Mouse (Mus musculus) adrenal gland, adult 8-10 months (tissue): ENCODE data around the gene C1s1. TPM values are rescaled to one million over a fixed set of nuclear protein-coding genes. Genes with fewer than 3 reads are reported as not detected.
"Not testable (repeated sequence)": the region's sequence is repeated elsewhere in the genome, so short reads cannot be mapped to it uniquely, and the experiment has no call there.

ENCODE experiments used
- DNase-seq: peaks from one replicate; pipeline ENCODE4 v3.0.0; 2022
- total RNA-seq, 4 experiments: library from RNA; stranded (reverse); gene quantifications; 2 replicates each; pipeline ENCODE4 v1.2.4; 2022

C1s1 gene
- total RNA-seq = 100 to 1,000 TPM in 1 of 4 experiments, 10 to 100 TPM in 3; 46.9 to 107 (median 72.7) TPM

DNA sequence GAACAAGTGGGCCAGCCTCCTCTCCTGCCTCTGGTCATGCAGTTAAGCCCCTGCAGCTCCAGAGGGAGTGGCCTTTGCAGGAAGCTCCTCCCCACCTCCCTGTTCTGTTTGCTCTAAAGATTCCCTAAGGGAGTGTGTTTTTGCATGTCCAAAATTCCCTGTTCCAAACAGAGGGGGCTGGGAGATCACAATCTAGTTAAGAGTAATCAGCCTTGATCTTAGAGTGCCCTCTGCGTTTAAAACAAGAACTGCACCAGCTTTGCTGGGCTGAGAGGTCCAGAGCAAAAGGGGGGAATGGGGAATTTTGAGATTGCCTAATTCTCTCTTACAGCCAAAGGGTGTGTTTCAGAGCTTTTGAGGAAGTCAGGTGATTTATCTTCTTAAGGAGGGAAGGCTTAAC, at the start of gene C1s1:
Gene C1s1 (minus strand): TSS at position 76 of the 400 bp plus-strand sequence.
- DNase-seq = peak; percentile 24

- peak; percentile 39 for DNase-seq
Measured at GRCm38 (mm10) chr6:124588771-124589170, 46.6 kb upstream of the C1s1 start.

DNA sequence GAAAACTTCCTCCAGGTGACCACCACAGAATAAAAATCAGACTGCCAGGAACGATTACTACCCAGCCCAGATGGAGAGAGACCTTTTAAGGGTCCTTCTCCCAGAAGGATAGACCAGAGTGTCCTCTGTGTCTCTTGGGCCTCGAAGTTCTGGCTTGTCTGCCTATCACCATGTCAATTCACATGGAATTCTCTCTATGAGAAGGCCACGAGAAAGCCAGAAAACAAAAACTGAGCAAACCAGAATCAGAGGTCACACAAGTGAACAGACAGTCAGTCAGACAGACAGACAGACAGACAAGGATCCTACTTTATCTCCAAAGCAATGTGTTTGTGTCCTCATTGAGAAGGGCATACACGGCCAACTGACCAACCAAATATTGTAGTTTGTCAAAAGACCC, 44.1 kb upstream of the C1s1 start:
- DNase-seq = no peak

GRCm38 (mm10) chr6:124585761-124586160, 43.6 kb upstream of the C1s1 start:
- DNase-seq = peak; percentile 91

GRCm38 (mm10) chr6:124584935-124585334, 42.8 kb upstream of the C1s1 start:
- peak; percentile 41 for DNase-seq

- DNase-seq = peak; percentile 26
Measured at GRCm38 (mm10) chr6:124582231-124582630, 40.1 kb upstream of the C1s1 start.

GRCm38 (mm10) chr6:124580155-124580554, 38.0 kb upstream of the C1s1 start:
- peak; percentile 53 for DNase-seq

- DNase-seq = not testable (repeated sequence)
Measured at GRCm38 (mm10) chr6:124575155-124575678, 33.1 kb upstream of the C1s1 start.

DNA sequence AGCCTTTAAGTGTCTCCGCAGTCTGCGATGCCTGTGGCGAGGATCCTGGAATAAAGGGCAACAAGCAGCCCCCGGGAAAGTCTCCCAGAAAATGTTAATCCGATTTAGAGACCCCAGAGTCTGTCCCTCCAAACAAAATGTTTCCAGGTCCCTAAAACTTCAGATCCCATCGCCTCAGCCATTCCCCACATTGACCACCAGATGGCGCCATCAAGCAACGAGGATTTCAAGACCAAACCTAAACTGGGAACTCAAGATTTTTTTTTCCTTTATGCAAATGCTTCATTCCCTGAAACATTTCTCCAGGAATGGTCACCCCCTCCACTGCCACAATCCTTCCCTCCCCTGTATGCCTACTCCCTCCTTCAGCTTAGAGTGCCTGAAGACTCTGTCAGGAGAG, 27.9 kb upstream of the C1s1 start, which contains the start of gene C1rb:
Gene C1rb (plus strand): TSS at position 269 of the 400 bp plus-strand sequence.
- peak; percentile 49 for DNase-seq

GRCm38 (mm10) chr6:124561611-124562010, 19.5 kb upstream of the C1s1 start:
- not testable (repeated sequence) for DNase-seq

GRCm38 (mm10) chr6:124561156-124561555, 19.0 kb upstream of the C1s1 start:
- DNase-seq = not testable (repeated sequence)

DNA sequence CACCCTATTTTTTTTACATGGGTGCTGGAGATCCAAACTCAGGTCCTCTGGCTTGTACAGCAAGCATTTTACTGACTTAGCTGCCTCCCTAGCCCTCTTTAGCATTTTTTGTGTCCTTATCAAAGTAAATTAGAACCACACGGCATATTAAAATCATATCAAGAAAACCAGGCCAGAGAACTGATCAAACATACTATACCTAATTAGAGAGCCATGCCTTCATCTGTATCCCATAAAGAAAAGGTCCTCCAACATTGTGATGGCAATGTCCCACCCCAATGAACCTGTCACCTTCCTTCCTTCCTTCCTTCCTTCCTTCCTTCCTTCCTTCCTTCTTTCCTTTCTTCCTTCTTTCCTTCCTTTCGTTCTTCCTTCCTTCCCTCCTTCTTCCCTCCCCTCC, 13.8 kb upstream of the C1s1 start:
- not testable (repeated sequence) for DNase-seq

DNA sequence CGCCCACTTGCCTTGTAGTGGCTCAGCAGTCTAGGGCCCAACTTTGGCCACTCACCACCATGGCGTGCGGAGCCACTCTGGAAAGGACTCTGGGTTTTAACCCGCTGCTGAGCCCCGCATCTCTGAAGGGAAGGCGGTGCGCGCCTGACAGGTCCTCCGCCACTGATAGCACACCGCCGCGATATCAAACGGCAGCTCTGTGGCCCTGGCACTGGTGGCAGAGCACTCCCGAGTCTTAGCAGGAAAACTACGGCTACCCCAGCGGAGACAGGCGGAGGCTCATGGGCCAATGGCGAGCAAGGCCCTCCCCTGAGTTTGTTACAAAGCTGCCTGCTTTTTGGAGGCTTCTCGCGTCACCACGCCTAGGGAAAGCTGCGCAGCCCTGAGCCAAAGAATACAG, 10.6 kb upstream of the C1s1 start:
- no peak for DNase-seq

DNA sequence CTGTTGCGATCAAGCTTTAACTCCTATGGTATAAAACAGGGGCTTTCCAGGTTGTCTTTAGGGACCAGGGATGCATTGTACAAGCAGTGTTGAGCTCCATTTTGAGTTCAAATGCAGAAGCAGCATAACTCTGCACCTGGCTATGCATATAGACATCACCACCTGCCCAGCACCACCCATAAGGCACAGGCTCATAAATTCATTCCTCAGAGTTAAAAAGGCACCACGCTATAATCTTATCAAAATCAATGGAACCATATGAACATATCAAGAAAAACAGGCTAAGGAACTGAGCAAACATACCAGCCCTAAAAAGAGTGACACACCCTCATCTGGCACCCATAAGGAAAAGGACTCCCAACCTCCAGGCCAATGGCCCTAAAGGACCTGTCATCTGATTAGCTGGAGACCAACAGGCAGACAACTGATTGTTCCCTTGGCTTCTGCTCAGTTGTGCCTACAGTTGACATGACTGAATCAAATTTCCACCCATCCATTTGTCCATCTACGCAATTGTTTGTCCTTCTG, 6.9 kb upstream of the C1s1 start:
- no peak for DNase-seq

- not testable (repeated sequence) for DNase-seq
Measured at GRCm38 (mm10) chr6:124547979-124548378, 5.8 kb upstream of the C1s1 start.

DNA sequence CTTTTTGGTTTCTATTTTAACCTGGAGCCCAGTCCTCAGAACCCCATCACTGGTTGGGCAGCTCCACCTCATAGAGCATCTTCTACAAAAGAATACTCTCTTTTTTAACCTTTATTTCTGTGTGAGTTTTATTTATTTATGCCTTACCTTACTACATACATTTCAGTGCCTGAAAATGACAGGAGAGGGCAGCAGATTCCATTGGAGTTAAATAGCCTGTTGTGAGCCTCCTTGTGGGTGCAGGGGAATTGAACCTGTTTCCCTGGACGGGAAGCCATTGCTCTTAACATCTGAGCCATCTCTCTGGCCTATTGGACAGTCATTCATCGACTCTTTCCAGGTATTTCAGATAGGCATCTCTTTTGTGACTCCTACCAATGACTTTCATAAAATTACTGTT, 3.3 kb upstream of the C1s1 start:
- no peak for DNase-seq

DNA sequence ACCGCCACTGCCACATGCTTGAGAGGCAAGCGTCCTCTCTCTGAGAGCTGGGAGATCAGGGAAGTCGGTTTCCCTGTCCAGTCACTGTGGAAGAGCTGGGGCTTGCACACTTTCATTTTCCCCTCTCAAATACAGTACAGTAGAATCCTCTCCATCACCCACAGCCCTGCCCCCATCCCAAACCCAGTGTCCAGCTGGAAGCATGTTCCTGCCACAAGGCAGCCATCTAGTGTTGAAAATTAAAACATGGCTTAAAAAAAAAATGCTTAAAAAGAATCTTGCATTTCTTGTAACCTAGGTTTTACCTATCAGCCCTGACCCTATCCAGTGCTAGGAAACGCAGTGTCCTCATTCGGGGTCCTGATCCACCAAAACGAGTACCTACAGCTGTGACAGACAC, 2.3 kb upstream of the C1s1 start:
- DNase-seq = no peak

DNA sequence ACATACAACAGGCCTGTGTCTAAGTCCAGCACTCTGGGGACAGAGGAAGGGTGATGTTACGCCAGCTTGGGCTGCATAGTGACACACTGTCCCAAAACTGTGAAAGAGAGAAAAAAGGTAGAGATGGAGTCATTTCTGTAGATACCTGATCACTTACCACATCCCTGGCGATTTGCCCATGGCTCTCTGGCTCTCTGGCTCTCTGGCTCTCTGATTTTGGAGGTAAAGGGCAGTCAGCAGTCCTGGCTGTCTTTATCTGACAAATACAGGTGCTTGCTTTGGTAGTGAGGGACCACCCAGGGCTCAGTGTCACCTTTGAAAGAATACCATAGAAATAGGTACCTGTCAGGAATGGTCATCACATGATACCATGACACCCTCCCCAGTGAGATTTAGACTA, 983 bp downstream of the C1s1 start:
- DNase-seq = not testable (repeated sequence)

- DNase-seq = not testable (repeated sequence)
Measured at GRCm38 (mm10) chr6:124536125-124536829, 5.9 kb downstream of the C1s1 start.

DNA sequence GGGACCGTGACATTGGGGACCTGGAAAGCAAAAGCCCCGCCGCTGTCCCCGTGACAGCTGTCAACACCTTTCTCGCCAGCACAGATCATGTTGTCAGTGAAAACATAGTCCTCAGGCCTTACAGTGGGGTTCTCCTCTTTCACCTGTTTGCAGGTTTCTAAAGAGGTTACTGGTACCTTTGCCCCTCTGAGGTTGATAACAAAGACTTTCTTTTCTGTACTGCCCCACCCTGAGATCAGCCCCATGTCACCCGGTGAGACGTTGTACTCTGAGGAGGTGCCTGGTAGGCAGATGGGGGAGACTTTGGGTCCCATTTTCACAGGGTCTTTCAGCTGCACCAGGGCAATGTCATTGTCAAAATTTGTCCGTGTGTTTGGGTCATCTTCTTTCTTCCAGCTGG, 11.1 kb downstream of the C1s1 start:
- no peak for DNase-seq

- no peak for DNase-seq
Measured at GRCm38 (mm10) chr6:124527881-124528280, 14.3 kb downstream of the C1s1 start.

DNA sequence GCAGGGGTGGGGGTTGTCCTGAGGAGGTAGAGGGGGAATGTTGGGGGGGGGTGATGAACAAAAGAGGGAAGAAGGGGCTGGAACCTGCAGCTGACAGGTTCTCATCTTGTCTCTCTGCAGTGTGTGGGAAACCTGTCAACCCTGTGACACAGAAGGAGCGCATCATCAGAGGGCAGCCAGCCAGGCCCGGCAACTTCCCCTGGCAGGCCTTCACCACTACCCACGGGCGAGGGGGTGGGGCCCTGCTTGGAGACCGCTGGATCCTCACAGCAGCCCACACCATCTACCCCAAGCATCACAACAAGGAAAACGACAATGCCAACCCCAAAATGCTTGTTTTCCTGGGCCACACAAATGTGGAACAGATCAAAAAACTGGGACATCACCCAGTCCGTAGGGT, 20.1 kb downstream of the C1s1 start:
- DNase-seq = not testable (repeated sequence)

DNA sequence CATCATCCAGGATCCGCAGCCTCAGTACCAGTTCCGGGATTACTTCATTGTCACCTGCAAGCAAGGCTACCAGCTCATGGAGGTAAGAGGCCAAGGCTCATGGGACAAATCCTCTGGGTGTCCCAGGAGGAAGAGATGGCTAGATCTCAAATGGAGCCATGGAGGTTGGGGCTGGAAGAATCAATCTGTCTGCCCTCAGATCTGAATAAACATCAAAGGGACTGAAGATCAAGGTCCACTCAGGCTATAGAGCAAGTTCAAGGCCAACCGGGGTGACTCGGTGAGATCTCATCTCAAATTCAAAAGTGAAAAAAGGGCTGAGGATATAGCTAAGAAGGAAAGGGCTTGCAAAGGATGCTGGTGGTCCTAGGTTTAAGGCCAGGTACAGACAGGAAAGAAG, 24.4 kb downstream of the C1s1 start:
- DNase-seq = not testable (repeated sequence)

- peak; percentile 55 for DNase-seq
Measured at GRCm38 (mm10) chr6:124512355-124512836, 29.8 kb downstream of the C1s1 start, which contains the start of gene C1ra. Gene C1ra, plus strand, starts transcription at chr6:124512405.
